Mouse (Mus musculus): ENCODE measurements around the gene Frmd4a. TPM values are rescaled to one million over a fixed set of nuclear protein-coding genes. Genes with fewer than 3 reads are reported as not detected.
A peak's percentile ranks its signal among the peaks of the same experiment; 100 is the strongest.

Gene Frmd4a
- total and polyA plus RNA-seq, 3 experiments: 10.4 to 21.0 (median 20.0) TPM

- Histone ChIP-seq H3K36me3 (ENCODE audit: control insufficient read depth, insufficient read depth, low read length) (peaks cover 65% of the 10 kb centered on the region), H3K27ac (peak overlapping the region; percentile 13), H3K27me3 (ENCODE audit: control insufficient read depth, insufficient read depth, low read length) (no peaks in the 10 kb centered on the region), H3K9ac (ENCODE audit: low read depth, low read length) (no peak overlapping the region), H3K4me3 (no peak overlapping the region), H3K79me2 (replicated peaks; ENCODE audit: control insufficient read depth, insufficient read depth, low read length) (peaks cover 2% of the 10 kb centered on the region), H3K4me1 (ENCODE audit: control insufficient read depth, insufficient read depth, low read length) (peaks cover 33% of the 10 kb centered on the region)
- DNase-seq: no peak
- 92% methylated on average over 7 of the region's 7 CpGs for WGBS
- intact Hi-C loops (cut with DNase I): loop anchor here (2.0 kb wide), 1 partner anchor 15 kb away; no protein-coding TSS in a partner anchor
- no peak for TF ChIP-seq POLR2A (IDR thresholded peaks at IDR 0.05; ENCODE audit: insufficient read depth, low read depth, low read length)
- TF ChIP-seq EP300 (IDR thresholded peaks at IDR 0.05; ENCODE audit: insufficient read depth, low read depth, low read length): no peak
- TF ChIP-seq CTCF (IDR thresholded peaks at IDR 0.05): no peak
Observed at GRCm38 (mm10) chr2:4575975-4576374, 558.5 kb downstream of the Frmd4a start.

GRCm38 (mm10) chr2:4578291-4578690 lies 560.8 kb downstream of the Frmd4a start:
- WGBS: 40% methylated on average over 5 of the region's 5 CpGs
- no peaks in the 10 kb centered on the region for H3K27me3 ChIP-seq (ENCODE audit: control insufficient read depth, insufficient read depth, low read length)
- TF ChIP-seq EP300 (IDR thresholded peaks at IDR 0.05; ENCODE audit: insufficient read depth, low read depth, low read length) (no peak), POLR2A (IDR thresholded peaks at IDR 0.05; ENCODE audit: insufficient read depth, low read depth, low read length) (no peak), CTCF (IDR thresholded peaks at IDR 0.05) (no peak)
- peaks cover 27% of the 10 kb centered on the region for H3K4me1 ChIP-seq (ENCODE audit: control insufficient read depth, insufficient read depth, low read length)
- peak overlapping the region; percentile 59 for H3K27ac ChIP-seq
- H3K79me2 ChIP-seq (replicated peaks; ENCODE audit: control insufficient read depth, insufficient read depth, low read length): no peaks in the 10 kb centered on the region; the same call in none of the 2 replicates
- intact Hi-C loops (cut with DNase I): no loop called here
- peaks cover 54% of the 10 kb centered on the region for H3K36me3 ChIP-seq (ENCODE audit: control insufficient read depth, insufficient read depth, low read length)
- DNase-seq: no peak
- H3K4me3 ChIP-seq: no peak overlapping the region
- H3K9ac ChIP-seq (ENCODE audit: low read depth, low read length): no peak overlapping the region

- H3K9ac ChIP-seq (ENCODE audit: low read depth, low read length): no peak overlapping the region; the same call in 1 of the 2 replicates
- TF ChIP-seq CTCF (IDR thresholded peaks at IDR 0.05): no peak
- TF ChIP-seq EP300 (IDR thresholded peaks at IDR 0.05; ENCODE audit: insufficient read depth, low read depth, low read length): 0 out of 2 replicates have a peak, but pooled peaks have one; percentile 9
- no peak for TF ChIP-seq POLR2A (IDR thresholded peaks at IDR 0.05; ENCODE audit: insufficient read depth, low read depth, low read length)
- no peaks in the 10 kb centered on the region; the same call in none of the 2 replicates for H3K79me2 ChIP-seq (replicated peaks; ENCODE audit: control insufficient read depth, insufficient read depth, low read length)
- WGBS: 42% methylated on average over 8 of the region's 8 CpGs
- H3K27me3 ChIP-seq (ENCODE audit: control insufficient read depth, insufficient read depth, low read length): no peaks in the 10 kb centered on the region
- no peak for DNase-seq
- peak overlapping the region; percentile 59 for H3K27ac ChIP-seq
- H3K36me3 ChIP-seq (ENCODE audit: control insufficient read depth, insufficient read depth, low read length): peaks cover 47% of the 10 kb centered on the region
- no peak overlapping the region for H3K4me3 ChIP-seq
- intact Hi-C loops (cut with DNase I): no loop called here
- peaks cover 24% of the 10 kb centered on the region for H3K4me1 ChIP-seq (ENCODE audit: control insufficient read depth, insufficient read depth, low read length)
Observed at GRCm38 (mm10) chr2:4579357-4580068, 562.0 kb downstream of the Frmd4a start.

GRCm38 (mm10) chr2:4580666-4581065 lies 563.1 kb downstream of the Frmd4a start:
- no peak overlapping the region for H3K9ac ChIP-seq (ENCODE audit: low read depth, low read length)
- H3K36me3 ChIP-seq (ENCODE audit: control insufficient read depth, insufficient read depth, low read length): peaks cover 41% of the 10 kb centered on the region
- no peak overlapping the region for H3K4me3 ChIP-seq
- H3K27me3 ChIP-seq (ENCODE audit: control insufficient read depth, insufficient read depth, low read length): no peaks in the 10 kb centered on the region
- H3K79me2 ChIP-seq (replicated peaks; ENCODE audit: control insufficient read depth, insufficient read depth, low read length): no peaks in the 10 kb centered on the region; the same call in none of the 2 replicates
- TF ChIP-seq POLR2A (IDR thresholded peaks at IDR 0.05; ENCODE audit: insufficient read depth, low read depth, low read length) (no peak), CTCF (IDR thresholded peaks at IDR 0.05) (no peak), EP300 (IDR thresholded peaks at IDR 0.05; ENCODE audit: insufficient read depth, low read depth, low read length) (no peak)
- 64% methylated on average over 6 of the region's 6 CpGs for WGBS
- H3K27ac ChIP-seq: no peak overlapping the region
- peaks cover 23% of the 10 kb centered on the region for H3K4me1 ChIP-seq (ENCODE audit: control insufficient read depth, insufficient read depth, low read length)
- DNase-seq: no peak
- intact Hi-C loops (cut with DNase I): no loop called here

GRCm38 (mm10) chr2:4582930-4583329 lies 565.4 kb downstream of the Frmd4a start:
- TF ChIP-seq EP300 (IDR thresholded peaks at IDR 0.05; ENCODE audit: insufficient read depth, low read depth, low read length) (no peak), CTCF (IDR thresholded peaks at IDR 0.05) (no peak), POLR2A (IDR thresholded peaks at IDR 0.05; ENCODE audit: insufficient read depth, low read depth, low read length) (no peak)
- Histone ChIP-seq H3K9ac (ENCODE audit: low read depth, low read length) (no peak overlapping the region), H3K27ac (no peak overlapping the region), H3K36me3 (ENCODE audit: control insufficient read depth, insufficient read depth, low read length) (peaks cover 27% of the 10 kb centered on the region), H3K27me3 (ENCODE audit: control insufficient read depth, insufficient read depth, low read length) (no peaks in the 10 kb centered on the region), H3K4me3 (no peak overlapping the region), H3K79me2 (replicated peaks; ENCODE audit: control insufficient read depth, insufficient read depth, low read length) (no peaks in the 10 kb centered on the region; the same call in 1 of the 2 replicates), H3K4me1 (ENCODE audit: control insufficient read depth, insufficient read depth, low read length) (peaks cover 23% of the 10 kb centered on the region)
- WGBS: 83% methylated on average over 2 of the region's 2 CpGs
- DNase-seq: no peak
- intact Hi-C loops (cut with DNase I): no loop called here

- WGBS: 80% methylated on average over 5 of the region's 5 CpGs
Observed at GRCm38 (mm10) chr2:4584252-4584651, 566.7 kb downstream of the Frmd4a start.

More at GRCm38 (mm10) chr2:4584252-4584651, 566.7 kb downstream of the Frmd4a start:
- H3K4me1 ChIP-seq (ENCODE audit: control insufficient read depth, insufficient read depth, low read length): peaks cover 14% of the 10 kb centered on the region
- intact Hi-C loops (cut with DNase I): loop anchor here (2.0 kb wide), 1 partner anchor 13 kb away; no protein-coding TSS in a partner anchor
- H3K27me3 ChIP-seq (ENCODE audit: control insufficient read depth, insufficient read depth, low read length): no peaks in the 10 kb centered on the region
- TF ChIP-seq EP300 (IDR thresholded peaks at IDR 0.05; ENCODE audit: insufficient read depth, low read depth, low read length) (no peak), CTCF (IDR thresholded peaks at IDR 0.05) (no peak), POLR2A (IDR thresholded peaks at IDR 0.05; ENCODE audit: insufficient read depth, low read depth, low read length) (no peak)
- no peaks in the 10 kb centered on the region; the same call in 1 of the 2 replicates for H3K79me2 ChIP-seq (replicated peaks; ENCODE audit: control insufficient read depth, insufficient read depth, low read length)
- no peak overlapping the region; the same call in 1 of the 2 replicates for H3K27ac ChIP-seq
- H3K9ac ChIP-seq (ENCODE audit: low read depth, low read length): no peak overlapping the region
- no peak for DNase-seq
- H3K4me3 ChIP-seq: no peak overlapping the region
- peaks cover 17% of the 10 kb centered on the region for H3K36me3 ChIP-seq (ENCODE audit: control insufficient read depth, insufficient read depth, low read length)
